Comparison of ENCODE assay signal across 8 mouse cellular contexts in the genomic region with DNA sequence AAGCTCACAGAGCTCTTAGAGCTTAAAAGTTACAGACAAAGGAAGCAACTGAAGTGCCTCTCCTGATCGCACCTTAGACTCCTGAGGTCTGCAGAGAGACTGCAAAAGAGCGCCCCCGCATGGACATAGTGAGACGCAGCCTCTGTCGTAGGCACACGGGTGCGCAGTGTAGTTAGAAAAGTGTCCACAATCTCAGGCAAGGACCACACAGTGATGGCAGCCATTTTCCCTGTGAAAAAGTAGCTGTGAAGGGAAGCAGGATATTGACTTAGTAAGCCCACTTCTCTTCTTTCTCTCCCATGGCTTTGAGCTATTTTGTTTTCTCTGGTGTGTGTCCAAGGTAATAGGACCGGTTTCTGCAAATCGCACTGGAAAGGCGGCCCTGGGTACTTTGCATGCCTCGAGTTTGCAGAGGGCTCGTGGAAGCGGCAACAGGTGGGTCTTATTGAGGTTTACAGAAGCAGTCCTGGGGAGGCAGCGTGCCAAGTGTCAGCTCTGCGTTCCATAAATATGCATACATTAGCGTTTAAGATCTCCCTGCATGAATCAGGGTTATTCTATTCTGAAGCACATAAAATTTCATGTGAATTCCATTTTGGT.
DNase-seq lines count a peak whose midpoint lies in the region; ATAC-seq lines count a peak whose summit lies in the region.

No protein-coding gene starts in this region.

- no peaks in the 10 kb centered on the region for H3K36me3 ChIP-seq in kidney, embryonic 14.5 days (ENCODE audit: control insufficient read depth, insufficient read depth, low read length)
- no peaks in the 10 kb centered on the region for H3K36me3 ChIP-seq in stomach, embryonic 15.5 days

- no peak overlapping the region for H3K9ac ChIP-seq in kidney, embryonic 14.5 days (ENCODE audit: low read depth, low read length)
- no peak overlapping the region for H3K9ac ChIP-seq in stomach, embryonic 15.5 days

- no peak overlapping the region for H3K27ac ChIP-seq in kidney, embryonic 14.5 days (ENCODE audit: low read depth, low read length)
- no peak overlapping the region for H3K27ac ChIP-seq in stomach, embryonic 15.5 days

- peak; percentile 9 for DNase-seq in kidney, adult 11 months
- peak; percentile 32 for DNase-seq in adrenal gland, adult 2 months
- peak; percentile 82 for DNase-seq in embryo, embryonic 11 days
- peak; percentile 14 for DNase-seq in large intestine, adult 2 months (ENCODE audit: low read depth, low spot score)
- no peak for DNase-seq in layer of hippocampus, postnatal 36 days

- H3K27me3 ChIP-seq in kidney, embryonic 14.5 days (ENCODE audit: control insufficient read depth, insufficient read depth, low read length) = peaks cover 37% of the 10 kb centered on the region
- H3K27me3 ChIP-seq in stomach, embryonic 15.5 days (replicated peaks) = no peaks in the 10 kb centered on the region

- no peak overlapping the region for H3K4me2 ChIP-seq in kidney, embryonic 14.5 days (replicated peaks; ENCODE audit: low read depth, low read length)
- peak overlapping the region; percentile 30 for H3K4me2 ChIP-seq in stomach, embryonic 15.5 days

- 20% methylated on average over 16 of the region's 16 CpGs for WGBS in kidney, embryonic 14.5 days
- WGBS in large intestine, adult 2 months = 14% methylated on average over 16 of the region's 16 CpGs
- WGBS in stomach, embryonic 15.5 days = 17% methylated on average over 16 of the region's 16 CpGs

- no peaks in the 10 kb centered on the region for H3K9me3 ChIP-seq in kidney, embryonic 14.5 days (ENCODE audit: control insufficient read depth, low read length)
- no peaks in the 10 kb centered on the region for H3K9me3 ChIP-seq in stomach, embryonic 15.5 days

- ATAC-seq in kidney, embryonic 14.5 days (ENCODE audit: low FRiP score, low TSS enrichment) = no peak
- no peak for ATAC-seq in stomach, embryonic 15.5 days (ENCODE audit: insufficient read depth, low FRiP score, low read depth)
- no peak for ATAC-seq in megakaryocyte, adult 5-6 weeks (ENCODE audit: poor library complexity, severe bottlenecking)

- H3K4me1 ChIP-seq in kidney, embryonic 14.5 days (ENCODE audit: control insufficient read depth, insufficient read depth, low read length) = no peaks in the 10 kb centered on the region
- no peaks in the 10 kb centered on the region for H3K4me1 ChIP-seq in stomach, embryonic 15.5 days

- H3K4me3 ChIP-seq in kidney, embryonic 14.5 days (ENCODE audit: low read length) = no peak overlapping the region
- H3K4me3 ChIP-seq in stomach, embryonic 15.5 days (replicated peaks) = no peak overlapping the region

Comparison
In these comparisons a context has a peak if more than half of its experiments do, and no peak if none do; other contexts are left out.
1. DNase-seq: peak in kidney, adult 11 months (single experiment), adrenal gland, adult 2 months (single experiment), embryo, embryonic 11 days (single experiment) and large intestine, adult 2 months (single experiment); none in layer of hippocampus, postnatal 36 days (0 of 2).